Mouse (Mus musculus) brain, adult 2 months (tissue): ENCODE results near the gene Nudcd3.

Experiments used
- DNase-seq: peaks from one replicate; pipeline ENCODE4 v3.0.0; 2011; ENCODE audit warnings: low read depth, low spot score

Gene Nudcd3

GRCm38 (mm10) chr11:6200087-6200569, at the start of gene Nudcd3:
Gene Nudcd3 (minus strand): TSS chr11:6200415.
- DNase-seq = peak; percentile 98

GRCm38 (mm10) chr11:6244707-6245106, 44.5 kb upstream of the Nudcd3 start:
- DNase-seq = no peak

- no peak for DNase-seq
Measured at GRCm38 (mm10) chr11:6233025-6233424, 32.8 kb upstream of the Nudcd3 start.

GRCm38 (mm10) chr11:6230012-6230411, 29.8 kb upstream of the Nudcd3 start, which contains the start of gene Npc1l1:
Gene Npc1l1 (minus strand): TSS chr11:6230143.
- DNase-seq = no peak

GRCm38 (mm10) chr11:6224541-6225229, 24.5 kb upstream of the Nudcd3 start:
- peak; percentile 83 for DNase-seq

GRCm38 (mm10) chr11:6222187-6222586, 22.0 kb upstream of the Nudcd3 start:
- DNase-seq = no peak

- peak; percentile 43 for DNase-seq
Measured at GRCm38 (mm10) chr11:6219967-6220366, 19.8 kb upstream of the Nudcd3 start.

GRCm38 (mm10) chr11:6218189-6218896, 18.1 kb upstream of the Nudcd3 start:
- DNase-seq = no peak

GRCm38 (mm10) chr11:6216834-6217233, 16.6 kb upstream of the Nudcd3 start:
- DNase-seq = no peak

- DNase-seq = no peak
Measured at GRCm38 (mm10) chr11:6208158-6208557, 7.9 kb upstream of the Nudcd3 start.

- no peak for DNase-seq
Measured at GRCm38 (mm10) chr11:6207090-6207489, 6.9 kb upstream of the Nudcd3 start.

- no peak for DNase-seq
Measured at GRCm38 (mm10) chr11:6200570-6200969, 355 bp upstream of the Nudcd3 start.

GRCm38 (mm10) chr11:6199410-6200086, 667 bp downstream of the Nudcd3 start, which contains the start of gene A730071L15Rik:
Gene A730071L15Rik (plus strand): TSS chr11:6200029.
- no peak for DNase-seq

- DNase-seq = no peak
Measured at GRCm38 (mm10) chr11:6198449-6198848, 1.8 kb downstream of the Nudcd3 start.

GRCm38 (mm10) chr11:6196780-6197179, 3.4 kb downstream of the Nudcd3 start:
- no peak for DNase-seq

GRCm38 (mm10) chr11:6187878-6188277, 12.3 kb downstream of the Nudcd3 start:
- peak; percentile 98 for DNase-seq

- DNase-seq = no peak
Measured at GRCm38 (mm10) chr11:6187399-6187798, 12.8 kb downstream of the Nudcd3 start.

GRCm38 (mm10) chr11:6184202-6184935, 15.8 kb downstream of the Nudcd3 start:
- DNase-seq = peak; percentile 46

GRCm38 (mm10) chr11:6183246-6183645, 17.0 kb downstream of the Nudcd3 start:
- no peak for DNase-seq

GRCm38 (mm10) chr11:6180811-6181399, 19.3 kb downstream of the Nudcd3 start:
- no peak for DNase-seq

- DNase-seq = peak; percentile 82
Measured at GRCm38 (mm10) chr11:6179194-6179593, 21.0 kb downstream of the Nudcd3 start.
